Mouse (Mus musculus): ENCODE results near the gene Poglut1.
"Not testable (repeated sequence)": the region's sequence is repeated elsewhere in the genome, so short reads cannot be mapped to it uniquely, and the experiment has no call there.

Gene Poglut1

GRCm38 (mm10) chr16:38526264-38526663, 23.8 kb downstream of the Poglut1 start:
- no peak for DNase-seq

DNA sequence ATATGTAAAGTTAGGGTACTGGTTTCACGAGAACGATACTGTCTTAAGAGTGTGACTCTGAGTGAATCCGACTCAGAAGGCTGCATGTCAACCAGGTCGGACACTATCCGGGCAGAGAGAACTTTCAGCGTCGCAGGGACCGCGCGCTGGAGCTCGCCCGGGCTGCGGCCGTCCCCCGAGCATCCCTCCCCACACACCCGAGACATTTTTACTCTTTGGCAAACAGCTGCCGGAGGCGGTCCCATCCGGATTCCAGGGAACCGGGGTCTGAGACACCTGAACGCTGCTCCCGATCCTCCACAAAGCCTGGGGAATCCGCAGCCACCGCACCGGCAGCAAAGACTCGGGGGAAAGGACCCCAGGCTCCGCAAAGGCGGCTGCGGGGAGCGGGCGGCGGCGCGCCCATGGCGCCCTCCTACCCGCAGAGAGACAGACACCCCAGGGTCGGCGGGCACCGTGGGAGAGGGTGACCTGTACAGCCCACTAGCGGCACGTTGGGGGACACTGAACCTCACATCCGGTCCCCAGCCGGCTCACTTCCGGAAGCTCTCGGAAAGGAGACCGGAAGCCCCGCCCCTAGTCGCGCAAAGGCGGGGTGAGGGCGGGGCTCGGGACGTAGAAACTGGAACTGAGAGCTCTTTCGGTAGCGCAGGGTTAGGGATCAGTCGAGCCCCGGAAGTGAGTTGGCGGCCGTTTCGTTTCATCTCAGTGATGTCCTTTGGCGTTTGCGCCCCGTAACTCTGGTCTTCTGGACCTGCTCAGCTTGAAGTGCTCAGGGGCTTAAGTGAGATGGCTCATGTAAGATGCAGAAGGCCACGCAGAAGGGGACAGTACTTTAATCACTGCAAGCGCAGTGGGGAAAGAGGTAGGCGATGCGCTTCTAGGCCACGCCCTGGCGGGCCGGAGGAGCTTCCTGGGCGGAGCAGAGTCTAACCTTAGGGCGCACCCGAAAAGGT, 27.7 kb downstream of the Poglut1 start, which contains the start of gene Timmdc1:
Timmdc1 (minus strand) TSS at position 535 of the 956 bp plus-strand sequence.
- DNase-seq, result peak; percentile 93

GRCm38 (mm10) chr16:38521211-38521987, 28.7 kb downstream of the Poglut1 start:
- no peak for DNase-seq

DNA sequence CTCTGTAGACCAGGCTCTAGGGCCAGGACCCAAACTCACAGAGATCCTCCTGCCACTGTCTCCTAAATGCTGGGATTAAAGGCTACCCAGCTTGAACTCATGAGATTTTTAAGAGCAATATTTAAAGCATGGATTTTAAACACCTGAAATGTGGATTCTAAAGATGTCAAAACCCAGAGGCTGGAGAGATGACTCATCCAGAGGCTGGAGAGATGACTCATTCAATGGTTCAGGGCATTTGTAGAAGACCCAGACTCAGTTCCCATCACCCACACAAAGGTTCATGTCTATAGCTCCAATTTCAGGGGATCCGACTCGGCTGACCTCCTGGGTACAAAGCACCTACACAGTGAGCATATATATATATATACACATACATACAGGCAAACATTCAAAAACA, 30.9 kb downstream of the Poglut1 start:
- DNase-seq, result no peak

DNA sequence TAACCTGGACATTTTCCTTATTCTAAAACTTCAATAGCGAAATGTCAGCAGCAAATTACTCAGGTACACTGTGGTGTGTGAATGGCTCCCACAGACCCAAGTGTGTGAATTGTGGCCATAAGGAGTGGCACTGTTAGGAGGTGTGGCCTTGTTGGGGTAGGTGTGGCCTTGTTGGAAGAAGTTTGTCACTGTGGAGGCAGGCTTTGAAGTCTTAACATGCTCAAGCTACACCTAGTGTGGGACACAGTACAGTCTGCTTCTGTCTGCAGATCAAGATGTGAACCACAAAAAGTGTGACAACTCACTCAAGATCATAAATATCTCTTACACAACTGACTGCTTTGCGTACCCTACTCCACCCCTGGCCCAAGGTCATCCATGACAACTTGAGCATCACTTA, 39.2 kb downstream of the Poglut1 start:
- no peak for DNase-seq

DNA sequence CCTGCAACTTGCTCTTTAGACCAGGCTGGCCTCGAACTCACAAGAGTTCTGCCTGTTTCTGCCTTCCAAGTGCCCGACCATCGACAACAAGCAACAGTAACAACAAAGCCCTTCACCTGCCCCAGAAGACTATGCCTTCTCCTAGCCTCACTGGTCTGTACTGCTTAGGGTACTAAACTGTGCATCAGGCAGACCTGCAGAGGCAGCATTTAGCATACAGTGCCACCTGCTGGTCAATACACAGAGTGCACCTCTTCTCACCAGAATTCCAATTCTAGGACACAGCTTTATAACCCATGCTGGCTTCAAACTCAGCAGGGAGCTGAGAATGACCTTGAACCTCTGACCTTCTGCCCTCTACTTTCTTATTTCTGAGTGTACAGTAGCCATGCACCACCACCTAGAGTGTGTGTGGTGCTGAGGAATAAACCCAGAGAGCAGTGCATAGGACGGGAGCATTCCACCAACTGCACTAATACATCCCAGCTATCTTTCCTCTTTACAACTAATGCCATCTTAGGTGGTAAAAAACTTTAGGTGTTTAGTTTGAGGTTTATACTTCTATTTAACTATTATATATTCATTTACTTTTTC, 43.9 kb downstream of the Poglut1 start:
- DNase-seq, result peak; percentile 48

DNA sequence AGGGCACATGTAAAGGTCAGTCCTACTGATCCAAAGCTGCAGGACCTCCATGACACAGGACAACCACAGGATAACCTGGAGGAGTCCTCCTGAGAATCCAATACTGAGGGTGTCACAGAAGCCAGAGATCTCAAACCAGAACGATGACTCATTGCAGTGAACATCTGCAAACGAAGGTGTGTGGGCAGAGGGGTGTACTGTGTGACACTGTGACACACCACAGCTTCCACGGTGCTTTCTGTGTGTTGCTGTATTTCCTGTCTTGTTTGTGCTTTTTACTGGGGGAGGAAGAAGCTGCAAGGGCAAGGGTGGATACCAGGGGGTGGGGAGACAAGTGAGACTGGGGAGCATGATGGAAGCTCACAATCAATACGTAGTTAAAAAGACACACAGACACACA, 46.5 kb downstream of the Poglut1 start:
- no peak for DNase-seq

GRCm38 (mm10) chr16:38502469-38502868, 47.6 kb downstream of the Poglut1 start:
- DNase-seq, result no peak

GRCm38 (mm10) chr16:38496604-38497140, 53.4 kb downstream of the Poglut1 start:
- DNase-seq, result no peak

- DNase-seq, result no peak
Observed at GRCm38 (mm10) chr16:38493890-38494289, 56.2 kb downstream of the Poglut1 start.

GRCm38 (mm10) chr16:38492551-38492950, 57.5 kb downstream of the Poglut1 start:
- DNase-seq, result no peak

- no peak for DNase-seq
Observed at GRCm38 (mm10) chr16:38483582-38484309, 66.3 kb downstream of the Poglut1 start.

DNA sequence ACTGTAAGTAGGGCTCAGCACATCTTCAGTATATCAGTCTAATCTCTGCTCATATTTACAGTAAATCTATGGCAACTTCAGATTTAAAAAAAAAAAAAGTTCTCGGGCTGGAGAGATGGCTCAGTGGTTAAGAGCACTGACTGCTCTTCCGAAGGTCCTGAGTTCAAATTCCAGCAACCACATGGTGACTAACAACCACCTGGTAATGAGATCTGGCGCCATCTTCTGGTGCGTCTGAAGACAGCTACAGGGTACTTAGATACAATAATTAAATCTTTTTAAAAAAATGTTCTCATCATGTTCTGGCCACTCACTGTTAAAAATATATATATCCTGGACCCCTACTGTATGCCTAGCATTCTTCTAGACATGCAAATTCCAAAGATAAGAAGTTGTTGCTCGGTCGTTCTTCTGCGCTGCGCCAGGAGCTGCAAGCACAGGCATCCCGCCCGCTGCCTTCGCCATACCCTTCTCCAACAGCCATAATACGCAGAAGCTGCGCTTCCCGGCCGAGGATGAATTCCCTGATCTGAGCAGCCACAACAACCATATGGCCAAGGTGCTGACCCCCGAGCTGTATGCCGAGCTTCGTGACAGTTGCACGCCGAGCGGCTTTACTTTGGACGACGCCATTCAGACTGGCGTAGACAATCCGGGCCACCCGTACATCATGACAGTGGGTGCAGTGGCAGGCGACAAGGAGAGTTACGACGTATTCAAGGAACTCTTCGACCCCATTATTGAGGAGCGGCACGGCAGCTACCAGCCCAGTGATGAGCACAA, 67.1 kb downstream of the Poglut1 start:
- DNase-seq, result peak; percentile 50

GRCm38 (mm10) chr16:38481327-38481726, 68.7 kb downstream of the Poglut1 start:
- no peak for DNase-seq

- DNase-seq, result no peak
Observed at GRCm38 (mm10) chr16:38478296-38478695, 71.8 kb downstream of the Poglut1 start.

DNA sequence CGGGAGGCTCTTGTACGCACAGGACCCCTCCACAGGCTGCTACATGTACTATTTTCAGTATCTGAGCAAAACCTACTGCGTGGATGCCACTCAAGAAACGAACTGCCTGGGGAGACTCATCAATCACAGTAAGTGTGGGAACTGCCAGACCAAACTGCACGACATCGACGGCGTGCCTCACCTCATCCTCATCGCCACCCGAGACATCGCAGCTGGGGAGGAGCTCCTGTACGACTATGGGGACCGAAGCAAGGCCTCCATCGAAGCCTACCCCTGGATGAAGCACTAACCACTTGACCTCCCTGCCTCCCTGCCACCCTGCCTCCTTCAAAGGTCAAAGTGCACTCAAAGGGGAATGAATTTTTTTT, 72.8 kb downstream of the Poglut1 start:
- DNase-seq, result not testable (repeated sequence)

DNA sequence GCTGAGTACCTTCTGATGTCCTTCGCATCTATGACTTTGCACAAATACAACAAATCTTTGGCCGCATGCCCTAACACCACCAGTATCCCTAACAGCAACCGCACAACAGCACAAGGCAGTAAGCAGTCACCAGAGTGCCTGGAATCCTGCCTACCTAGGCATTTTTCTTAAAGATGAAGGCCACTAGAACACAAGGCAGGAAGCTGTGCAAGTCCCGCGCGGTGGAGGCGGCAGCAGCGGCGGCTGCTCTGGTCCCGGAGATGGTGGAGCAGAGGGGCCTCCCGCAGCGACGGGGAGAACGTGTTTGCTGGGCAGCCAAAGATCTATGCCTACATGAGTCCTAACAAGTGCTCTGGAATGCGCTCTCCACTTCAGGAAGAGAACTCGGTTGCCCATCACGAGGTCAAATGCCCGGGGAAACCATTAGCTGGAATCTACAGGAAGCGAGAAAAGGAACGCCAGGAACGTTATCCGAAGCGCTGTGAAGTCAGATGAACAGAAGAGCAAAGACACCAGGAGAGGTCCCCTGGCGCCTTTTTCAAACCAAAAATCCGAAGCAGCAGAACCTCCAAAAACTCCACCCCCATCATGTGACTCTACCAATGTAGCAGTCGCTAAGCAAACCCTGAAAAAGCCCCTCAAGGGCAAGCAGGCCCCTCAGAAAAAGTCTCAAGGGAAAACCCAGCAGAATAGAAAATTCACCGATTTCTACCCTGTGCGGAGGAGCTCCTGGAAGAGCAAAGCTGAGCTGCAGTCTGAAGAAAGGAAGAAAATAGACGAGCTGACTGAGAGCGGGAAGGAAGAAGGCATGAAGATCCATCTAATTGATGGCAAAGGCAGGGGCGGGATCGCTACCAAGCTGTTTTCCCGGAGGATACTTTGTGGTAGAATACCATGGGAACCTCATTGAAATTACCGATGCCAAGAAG, 73.5 kb downstream of the Poglut1 start:
- DNase-seq, result peak; percentile 29

GRCm38 (mm10) chr16:38475681-38476311, 74.3 kb downstream of the Poglut1 start:
- no peak for DNase-seq
